Mouse (Mus musculus) brain, embryonic 18.5 days (tissue): ENCODE measurements at regions not wholly inside any gene's neighbourhood (a gene's known extent, or its start where the extent isn't known, plus 50 kb on each side); places are given as distances from the start of the nearest gene placed in this dataset.
"Not testable (repeated sequence)": the region's sequence is repeated elsewhere in the genome, so short reads cannot be mapped to it uniquely, and the experiment has no call there.

Source experiments
- DNase-seq: peaks from one replicate; pipeline ENCODE4 v3.0.0-alpha.2; 2012; ENCODE audit warnings: low read depth, low spot score

- DNase-seq: no peak
Measured at GRCm38 (mm10) chr6:13006596-13006995, 63.0 kb upstream of the Tmem106b start.

- no peak for DNase-seq
Measured at GRCm38 (mm10) chr6:12994701-12995100, 74.9 kb upstream of the Tmem106b start.

GRCm38 (mm10) chr6:12993772-12994171 lies 75.8 kb upstream of the Tmem106b start:
- no peak for DNase-seq

GRCm38 (mm10) chr6:12977184-12977897 lies 92.2 kb upstream of the Tmem106b start:
- DNase-seq: no peak

- no peak for DNase-seq
Measured at GRCm38 (mm10) chr6:12971604-12972003, 98.0 kb upstream of the Tmem106b start.

GRCm38 (mm10) chr6:12967291-12967690 lies 102.3 kb upstream of the Tmem106b start:
- no peak for DNase-seq

- DNase-seq: no peak
Measured at GRCm38 (mm10) chr6:12957797-12958196, 111.8 kb upstream of the Tmem106b start.

- no peak for DNase-seq
Measured at GRCm38 (mm10) chr6:12911610-12912009, 157.9 kb upstream of the Tmem106b start.

- no peak for DNase-seq
Measured at GRCm38 (mm10) chr6:12892929-12893328, 143.7 kb upstream of the Thsd7a start.

- not testable (repeated sequence) for DNase-seq
Measured at GRCm38 (mm10) chr6:12876947-12877346, 127.7 kb upstream of the Thsd7a start.

GRCm38 (mm10) chr6:12876366-12876765 lies 127.2 kb upstream of the Thsd7a start:
- no peak for DNase-seq

- DNase-seq: no peak
Measured at GRCm38 (mm10) chr6:12868251-12868650, 119.0 kb upstream of the Thsd7a start.

GRCm38 (mm10) chr6:12852041-12852440 lies 102.8 kb upstream of the Thsd7a start:
- DNase-seq: no peak

GRCm38 (mm10) chr6:12835079-12835478 lies 85.9 kb upstream of the Thsd7a start:
- not testable (repeated sequence) for DNase-seq

- DNase-seq: no peak
Measured at GRCm38 (mm10) chr6:12833358-12833757, 84.1 kb upstream of the Thsd7a start.

GRCm38 (mm10) chr6:12831916-12832315 lies 82.7 kb upstream of the Thsd7a start:
- no peak for DNase-seq

- DNase-seq: no peak
Measured at GRCm38 (mm10) chr6:12831485-12831884, 82.3 kb upstream of the Thsd7a start.

GRCm38 (mm10) chr6:12827745-12828144 lies 78.5 kb upstream of the Thsd7a start:
- no peak for DNase-seq

- DNase-seq: no peak
Measured at GRCm38 (mm10) chr6:12814972-12815770, 66.0 kb upstream of the Thsd7a start.

GRCm38 (mm10) chr6:12813781-12814180 lies 64.6 kb upstream of the Thsd7a start:
- DNase-seq: not testable (repeated sequence)

GRCm38 (mm10) chr6:12812467-12812866 lies 63.3 kb upstream of the Thsd7a start:
- no peak for DNase-seq

GRCm38 (mm10) chr6:12812036-12812435 lies 62.8 kb upstream of the Thsd7a start:
- no peak for DNase-seq

- peak; percentile 12 for DNase-seq
Measured at GRCm38 (mm10) chr6:12809601-12810000, 60.4 kb upstream of the Thsd7a start.
